ENCODE assay signal across 10 mouse cellular contexts in genomic region chr8:95369581-95370326, GRCm38 (mm10). TPM values are rescaled to one million over a fixed set of nuclear protein-coding genes. Genes with fewer than 3 reads are reported as not detected.
A peak's percentile ranks its signal among the peaks of the same experiment; 100 is the strongest.
DNase-seq lines count a peak whose midpoint lies in the region; ATAC-seq and TF ChIP-seq lines count a peak whose summit lies in the region.
"Had no signal": no experiment of that assay in that cellular context is flagged by ENCODE, and none has a peak within 500 bp of the region (broad histone marks: within the 10 kb centered on the region; RNA-seq: fewer than 3 reads in every experiment).

No protein-coding gene starts in this region.

- H3K27ac ChIP-seq in kidney, embryonic 14.5 days (ENCODE audit: low read depth, low read length), result no peak overlapping the region
- peak overlapping the region; percentile 84 for H3K27ac ChIP-seq in limb, embryonic 12.5 days
- peak overlapping the region; percentile 69 for H3K27ac ChIP-seq in stomach, postnatal 0 days (replicated peaks)

- H3K4me1 ChIP-seq in kidney, embryonic 14.5 days (ENCODE audit: control insufficient read depth, insufficient read depth, low read length), result no peaks in the 10 kb centered on the region
- peaks cover 17% of the 10 kb centered on the region for H3K4me1 ChIP-seq in limb, embryonic 12.5 days (replicated peaks)
- H3K4me1 ChIP-seq in stomach, postnatal 0 days (replicated peaks; ENCODE audit: control insufficient read depth, insufficient read depth), result peaks cover 2% of the 10 kb centered on the region; the same call in 1 of the 2 replicates

- ATAC-seq in kidney, embryonic 14.5 days (ENCODE audit: low FRiP score, low TSS enrichment), result peak; percentile 77
- peak; percentile 84 for ATAC-seq in activated CD4-positive, CD25-positive, alpha-beta regulatory T cell, adult 4 months
- ATAC-seq in limb, embryonic 12.5 days (ENCODE audit: insufficient number of reproducible peaks, insufficient read depth, low FRiP score, low TSS enrichment, low read depth), result peak; percentile 65
- peak; percentile 72 for ATAC-seq in stomach, postnatal 0 days (ENCODE audit: low FRiP score, low TSS enrichment)
- ATAC-seq: Patski had no signal

- peaks cover 17% of the 10 kb centered on the region; the same call in 1 of the 2 replicates for H3K36me3 ChIP-seq in kidney, embryonic 14.5 days (ENCODE audit: control insufficient read depth, insufficient read depth, low read length)
- H3K36me3 ChIP-seq in limb, embryonic 12.5 days, result peaks cover 31% of the 10 kb centered on the region
- H3K36me3 ChIP-seq in stomach, postnatal 0 days (ENCODE audit: control insufficient read depth, insufficient read depth, low read length), result peaks cover 9% of the 10 kb centered on the region; the same call in 1 of the 2 replicates

- H3K4me3 ChIP-seq in kidney, embryonic 14.5 days (ENCODE audit: low read length), result peak overlapping the region; percentile 19; the same call in 1 of the 2 replicates
- H3K4me3 ChIP-seq in limb, embryonic 12.5 days (replicated peaks), result peak overlapping the region; percentile 38
- peak overlapping the region; percentile 21 for H3K4me3 ChIP-seq in stomach, postnatal 0 days (ENCODE audit: low read depth, low read length)
- H3K4me3 ChIP-seq: erythroblast, embryonic 14.5 days had no signal

- TF ChIP-seq CTCF in stomach, postnatal 0 days (IDR thresholded peaks at IDR 0.05; ENCODE audit: low read depth), result no peak

- 47% methylated on average over 20 of the region's 20 CpGs for WGBS in kidney, embryonic 14.5 days
- WGBS in limb, embryonic 12.5 days, result 38% methylated on average over 20 of the region's 20 CpGs
- 41% methylated on average over 20 of the region's 20 CpGs for WGBS in stomach, postnatal 0 days

- H3K4me2 ChIP-seq in kidney, embryonic 14.5 days (replicated peaks; ENCODE audit: low read depth, low read length), result peak overlapping the region; percentile 39
- H3K4me2 ChIP-seq in limb, embryonic 12.5 days, result peak overlapping the region; percentile 62
- H3K4me2 ChIP-seq in stomach, postnatal 0 days (replicated peaks; ENCODE audit: low read depth), result peak overlapping the region; percentile 46

- TF ChIP-seq EP300 in stomach, postnatal 0 days (optimal IDR thresholded peaks at IDR 0.05), result no peak

- H3K9me3 ChIP-seq in kidney, embryonic 14.5 days (ENCODE audit: control insufficient read depth, low read length), result no peaks in the 10 kb centered on the region
- H3K9me3 ChIP-seq in limb, embryonic 12.5 days, result no peaks in the 10 kb centered on the region
- H3K9me3 ChIP-seq in stomach, postnatal 0 days (ENCODE audit: control insufficient read depth, low read length), result no peaks in the 10 kb centered on the region

- H3K27me3 ChIP-seq in kidney, embryonic 14.5 days (ENCODE audit: control insufficient read depth, insufficient read depth, low read length), result no peaks in the 10 kb centered on the region
- no peaks in the 10 kb centered on the region for H3K27me3 ChIP-seq in limb, embryonic 12.5 days
- no peaks in the 10 kb centered on the region for H3K27me3 ChIP-seq in stomach, postnatal 0 days (ENCODE audit: control insufficient read depth, insufficient read depth, low read length)
- H3K27me3 ChIP-seq: Patski had no signal

- H3K9ac ChIP-seq in kidney, embryonic 14.5 days (ENCODE audit: low read depth, low read length), result peak overlapping the region; percentile 28; the same call in 1 of the 2 replicates
- peak overlapping the region; percentile 60 for H3K9ac ChIP-seq in limb, embryonic 12.5 days (replicated peaks)
- peak overlapping the region; percentile 54; the same call in 1 of the 2 replicates for H3K9ac ChIP-seq in stomach, postnatal 0 days (ENCODE audit: low read length)

- DNase-seq in kidney, postnatal 36 days, result no peak
- DNase-seq in stomach, postnatal 0 days (ENCODE audit: low spot score), result peak; percentile 87
- DNase-seq in Muller cell, postnatal 12 days (ENCODE audit: inconsistent ontology term), result no peak
- DNase-seq in spleen, adult 12 weeks (ENCODE audit: low spot score), result no peak
- DNase-seq in cerebellum, adult 9-10 months, result no peak

RNA-seq across cellular contexts. Expression of gene Mmp15, which starts 17.7 kb away (rescaled TPM):
- 10.9 and 16.1 TPM in 2 replicates for polyA plus RNA-seq in kidney, embryonic 14.5 days (2014; fragmentation: Nextera tagmentation; extraction: Ambion mirVana)
- polyA plus RNA-seq in activated CD4-positive, CD25-positive, alpha-beta regulatory T cell, adult 4 months (2017; shearing (Covaris generic)), result 1 to 10 TPM in 1 of 2 experiments, under 1 TPM in 1; 0.95 to 1.6 TPM
- 12.5 and 13.8 TPM in 2 replicates for polyA plus RNA-seq in limb, embryonic 12.5 days (2016; fragmentation: Nextera tagmentation; extraction: Ambion mirVana)
- 19.0 and 21.7 TPM in 2 replicates for polyA plus RNA-seq in stomach, postnatal 0 days (2015; fragmentation: Nextera tagmentation; extraction: Ambion mirVana)

RNA-seq across cellular contexts. Expression of gene Usb1, which starts 37.7 kb away (rescaled TPM):
- 43.4 and 50.9 TPM in 2 replicates for polyA plus RNA-seq in kidney, embryonic 14.5 days (2014; fragmentation: Nextera tagmentation; extraction: Ambion mirVana)
- polyA plus RNA-seq in activated CD4-positive, CD25-positive, alpha-beta regulatory T cell, adult 4 months (2017; shearing (Covaris generic)), result 10 to 100 TPM; 51.4 to 65.4 TPM
- polyA plus RNA-seq in limb, embryonic 12.5 days (2016; fragmentation: Nextera tagmentation; extraction: Ambion mirVana), result 39.7 and 40.9 TPM in 2 replicates
- polyA plus RNA-seq in stomach, postnatal 0 days (2015; fragmentation: Nextera tagmentation; extraction: Ambion mirVana), result 21.5 and 24.6 TPM in 2 replicates

RNA-seq across cellular contexts. Expression of gene Zfp319, which starts 38.0 kb away (rescaled TPM):
- 6.6 and 8.7 TPM in 2 replicates for polyA plus RNA-seq in kidney, embryonic 14.5 days (2014; fragmentation: Nextera tagmentation; extraction: Ambion mirVana)
- polyA plus RNA-seq in activated CD4-positive, CD25-positive, alpha-beta regulatory T cell, adult 4 months (2017; shearing (Covaris generic)), result 1 to 10 TPM; 3.2 to 4.5 TPM
- 11.3 and 12.9 TPM in 2 replicates for polyA plus RNA-seq in limb, embryonic 12.5 days (2016; fragmentation: Nextera tagmentation; extraction: Ambion mirVana)
- 2.5 TPM in 2 replicates for polyA plus RNA-seq in stomach, postnatal 0 days (2015; fragmentation: Nextera tagmentation; extraction: Ambion mirVana)

RNA-seq across cellular contexts. Expression of gene Tepp, which starts 59.4 kb away (rescaled TPM):
- 0.43 TPM in 1 of 2 replicates, not detected in the other for polyA plus RNA-seq in kidney, embryonic 14.5 days (2014; fragmentation: Nextera tagmentation; extraction: Ambion mirVana)
- polyA plus RNA-seq in activated CD4-positive, CD25-positive, alpha-beta regulatory T cell, adult 4 months (2017; shearing (Covaris generic)), result not detected
- 0.56 TPM in 1 of 2 replicates, not detected in the other for polyA plus RNA-seq in limb, embryonic 12.5 days (2016; fragmentation: Nextera tagmentation; extraction: Ambion mirVana)
- polyA plus RNA-seq in stomach, postnatal 0 days (2015; fragmentation: Nextera tagmentation; extraction: Ambion mirVana), result 0.19 TPM in 1 of 2 replicates, not detected in the other
- polyA plus RNA-seq: erythroblast, embryonic 14.5 days; Patski had no signal
